Mouse (Mus musculus): Measurements from ENCODE around the gene Cfap97d2. TPM values are rescaled to one million over a fixed set of nuclear protein-coding genes. Genes with fewer than 3 reads are reported as not detected.
"Not testable (repeated sequence)": the region's sequence is repeated elsewhere in the genome, so short reads cannot be mapped to it uniquely, and the experiment has no call there.

Cfap97d2 gene
- total RNA-seq, 2 experiments from 2014 or later, result not detected

DNA sequence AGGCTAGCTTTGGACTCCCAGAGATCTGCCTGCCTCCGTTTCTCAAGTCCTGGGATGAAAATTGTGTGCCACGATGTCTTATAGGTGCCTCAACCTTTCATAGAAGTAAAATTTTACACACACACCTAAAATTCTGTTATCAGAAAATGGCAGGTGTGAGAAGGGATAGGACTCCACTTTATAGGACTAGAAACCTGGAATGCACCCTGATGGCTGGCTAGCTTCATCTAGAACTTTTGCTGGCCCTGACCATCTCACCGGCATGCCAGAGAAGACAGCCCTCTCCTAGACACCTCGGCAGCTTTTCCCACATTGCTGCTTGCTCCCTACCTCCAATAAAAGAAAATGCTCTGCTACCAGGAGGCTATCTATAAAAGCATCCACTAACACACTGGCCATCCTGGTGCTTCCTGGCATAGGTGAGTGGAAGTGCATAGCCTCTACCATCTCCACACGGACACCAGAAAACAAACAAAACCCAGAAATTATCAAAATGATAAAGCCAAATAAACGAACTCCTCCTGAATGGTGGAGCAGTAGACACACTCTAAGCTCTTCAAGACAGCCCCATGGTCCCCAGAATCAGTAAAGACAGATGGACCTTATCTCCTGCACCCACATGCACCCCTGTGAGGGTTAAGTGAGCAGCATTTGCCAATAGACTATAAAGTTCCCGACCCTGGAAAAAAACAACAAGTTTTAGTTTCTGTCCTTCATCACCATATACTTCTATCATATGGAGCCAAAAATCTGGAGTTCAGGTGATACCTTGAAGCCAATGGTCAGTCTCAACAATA lies 35.3 kb downstream of the Cfap97d2 start:
- no peak for DNase-seq

DNA sequence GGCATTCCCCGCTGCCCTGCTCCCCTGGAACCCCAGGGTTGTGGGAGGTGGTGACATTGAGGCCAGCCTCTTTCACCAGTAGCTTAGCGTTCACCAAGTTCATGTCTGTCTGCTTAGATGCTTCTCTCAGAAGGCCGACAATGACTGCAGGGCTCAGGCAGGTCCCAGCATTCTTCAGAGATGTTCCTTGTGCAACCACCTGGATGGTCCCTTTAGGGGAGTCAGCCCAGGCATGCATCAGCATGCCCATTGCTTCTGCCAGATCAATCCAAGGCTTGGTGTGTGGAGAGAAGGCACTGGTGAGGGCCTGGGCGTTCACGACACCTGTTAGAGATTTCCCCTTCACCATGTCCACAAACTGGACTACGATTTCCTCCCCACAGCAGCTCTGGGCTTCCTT lies 40.5 kb downstream of the Cfap97d2 start:
- DNase-seq, result not testable (repeated sequence)

GRCm38 (mm10) chr8:13747626-13748025 lies 41.9 kb downstream of the Cfap97d2 start:
- DNase-seq, result no peak

DNA sequence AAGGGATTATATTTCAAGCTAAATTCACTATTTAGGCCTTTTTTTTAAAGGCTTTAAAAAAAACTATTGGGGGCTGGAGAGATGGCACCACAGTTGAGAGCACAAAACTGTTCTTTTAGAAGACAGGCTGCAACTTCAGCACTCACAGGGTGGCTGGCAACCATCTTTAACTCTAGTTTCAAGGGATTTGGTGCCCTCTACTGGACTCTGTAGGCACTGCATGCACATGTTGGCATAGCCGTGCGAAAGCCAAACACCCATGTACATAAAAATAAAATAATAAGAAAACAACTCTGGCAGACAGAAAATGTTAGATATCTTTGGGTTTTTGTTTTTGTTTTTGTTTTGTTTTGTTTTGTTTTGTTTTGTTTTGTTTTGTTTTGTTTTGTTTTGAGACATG lies 48.0 kb downstream of the Cfap97d2 start:
- DNase-seq, result peak; percentile 45

- no peak for DNase-seq
These were observed 50.8 kb downstream of the Cfap97d2 start for GRCm38 (mm10) chr8:13756480-13756879.

- peak; percentile 85 for DNase-seq
These were observed 51.5 kb downstream of the Cfap97d2 start, which contains the start of gene Cdc16 for GRCm38 (mm10) chr8:13756982-13757804. Cdc16 (plus strand) TSS chr8:13757676.

- DNase-seq, result no peak
These were observed 52.4 kb downstream of the Cfap97d2 start for GRCm38 (mm10) chr8:13757805-13758727.

- DNase-seq, result no peak
These were observed 63.5 kb downstream of the Cfap97d2 start for GRCm38 (mm10) chr8:13769206-13769605.

DNA sequence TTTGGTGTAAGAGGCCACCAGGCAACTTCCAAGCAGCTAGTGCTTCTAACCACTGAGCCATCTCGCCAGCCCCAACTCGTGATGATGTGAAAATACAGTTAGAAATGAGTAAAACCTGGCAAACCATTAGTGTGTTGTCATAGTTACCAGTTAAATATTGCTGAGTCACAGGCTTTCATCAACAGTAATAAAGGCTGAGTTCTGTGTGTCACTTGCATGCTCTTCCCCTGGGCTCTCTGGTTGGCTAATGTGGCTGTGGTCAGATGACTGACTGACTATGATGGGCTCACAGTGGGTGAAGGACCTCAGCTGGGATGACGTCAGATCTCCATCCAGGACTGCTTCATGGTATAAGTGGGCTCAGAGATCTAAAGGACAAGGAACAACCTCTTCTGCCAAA lies 74.8 kb downstream of the Cfap97d2 start:
- DNase-seq, result no peak

- DNase-seq, result peak; percentile 93
These were observed 79.6 kb downstream of the Cfap97d2 start, which contains the start of gene Upf3a for GRCm38 (mm10) chr8:13785250-13785763. Upf3a (plus strand) TSS chr8:13785615.

DNA sequence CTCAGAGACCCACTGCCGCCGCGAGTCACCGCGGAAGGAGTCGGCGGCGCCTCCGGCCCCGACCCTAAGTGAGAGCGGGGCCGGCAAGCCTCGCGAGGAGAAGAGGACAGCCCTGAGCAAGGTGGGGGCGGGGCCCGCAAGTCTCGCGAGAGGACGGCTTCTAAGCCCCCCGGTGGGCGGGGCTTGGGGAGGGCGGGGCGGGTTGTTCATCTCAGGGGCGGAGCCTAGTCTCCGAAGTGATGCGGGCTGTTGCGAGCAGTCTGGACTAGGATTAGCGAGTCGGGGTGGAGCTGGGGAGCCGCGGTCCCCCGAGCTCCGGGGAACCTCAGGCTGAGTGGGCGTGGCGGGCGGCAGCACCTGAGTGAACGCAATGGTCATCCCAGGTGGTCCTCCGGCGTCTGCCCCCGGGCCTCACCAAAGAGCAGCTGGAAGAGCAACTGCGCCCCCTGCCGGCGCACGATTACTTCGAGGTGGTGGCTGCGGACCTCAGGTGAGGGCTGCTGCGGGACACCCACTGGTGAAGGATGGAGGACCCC lies 80.1 kb downstream of the Cfap97d2 start:
- peak; percentile 95 for DNase-seq

DNA sequence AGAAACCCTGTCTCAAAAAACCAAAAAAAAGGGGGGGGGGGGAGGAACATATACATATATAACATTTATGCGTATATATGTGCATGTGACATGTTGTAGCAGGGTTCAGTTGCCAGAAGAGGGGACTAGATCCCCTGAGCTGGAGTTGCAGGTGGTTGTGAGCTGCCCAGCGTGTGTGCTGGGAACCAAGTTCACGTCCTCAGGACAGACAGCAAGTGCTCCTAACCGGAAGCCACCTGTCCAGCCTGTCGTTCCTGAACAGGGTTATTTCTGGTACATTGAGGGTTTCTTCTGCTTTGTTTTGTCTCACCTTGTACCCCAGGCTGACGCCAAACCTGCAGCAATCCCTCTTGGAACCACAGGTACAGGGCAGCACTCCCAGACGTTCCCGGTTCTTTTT lies 83.9 kb downstream of the Cfap97d2 start:
- DNase-seq, result no peak

Other genes with a start within 250 kb of the Cfap97d2 start
- gene Gas6, start 211.4 kb upstream of the Cfap97d2 start, total RNA-seq (2021), result 10 to 100 TPM; 66.3 to 67.5 TPM
- not detected for gene 1700029H14Rik, start 143.4 kb upstream of the Cfap97d2 start, total RNA-seq (2021)
- gene Rasa3, start 28.3 kb upstream of the Cfap97d2 start, total RNA-seq (2021), result 1 to 10 TPM; 8.4 to 9.4 TPM
- gene Cdc16, start 51.8 kb downstream of the Cfap97d2 start, total RNA-seq (2021), result 10 to 100 TPM; 26.9 to 31.0 TPM
- 1 to 10 TPM; 8.3 to 9.4 TPM for gene Upf3a, start 79.7 kb downstream of the Cfap97d2 start, total RNA-seq (2021)
- not detected for gene AF366264, start 132.5 kb downstream of the Cfap97d2 start, total RNA-seq (2021)
- gene Champ1, start 163.8 kb downstream of the Cfap97d2 start, total RNA-seq (2021), result 1 to 10 TPM; 5.4 to 6.9 TPM
- gene Coprs, start 184.4 kb downstream of the Cfap97d2 start, total RNA-seq (2021), result 1 to 10 TPM; 5.0 to 6.0 TPM

All from gastrocnemius, postnatal 25 days (tissue).